Mouse (Mus musculus): ENCODE data around the gene Clcnkb.

DNA sequence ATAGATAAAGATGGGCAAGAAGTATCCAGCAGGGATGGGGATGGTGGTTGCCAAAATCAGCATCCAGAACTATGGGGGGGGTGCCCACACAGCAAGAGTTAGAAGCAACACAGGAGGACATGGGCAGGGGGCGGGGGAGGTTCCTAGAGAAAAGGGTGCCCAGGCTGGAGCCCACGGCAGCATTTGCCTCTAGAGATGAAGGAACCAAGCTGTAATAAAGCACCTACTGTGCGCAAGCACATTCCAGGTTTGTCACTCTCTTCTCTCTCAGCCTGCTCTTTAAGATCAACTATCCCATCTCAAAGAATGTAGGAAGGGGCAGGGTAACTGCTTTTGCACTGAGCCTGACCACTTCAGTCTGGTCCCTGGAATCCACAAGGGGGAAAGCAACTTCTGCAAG, 7.2 kb downstream of the Clcnkb start:
- TF ChIP-seq EP300 (IDR thresholded peaks at IDR 0.05; ENCODE audit: insufficient read depth, low read depth, low read length) (no peak), POLR2A (IDR thresholded peaks at IDR 0.05; ENCODE audit: insufficient read depth, low read depth, low read length) (no peak), CTCF (IDR thresholded peaks at IDR 0.05) (no peak)
